Mouse (Mus musculus) liver, postnatal 0 days (tissue): ENCODE results near the gene Mbl1.

Experiments
- CTCF ChIP-seq: sonication (generic); IDR thresholded peaks from 2 replicates; pipeline ENCODE4 v1.5.1; 2016; ENCODE audit warnings: antibody characterized with exemption, low read depth
- EP300 ChIP-seq: IDR thresholded peaks from 2 replicates; pipeline ENCODE4 v1.6.1; 2016; ENCODE audit warnings: antibody characterized with exemption, low read depth, mild to moderate bottlenecking

DNA sequence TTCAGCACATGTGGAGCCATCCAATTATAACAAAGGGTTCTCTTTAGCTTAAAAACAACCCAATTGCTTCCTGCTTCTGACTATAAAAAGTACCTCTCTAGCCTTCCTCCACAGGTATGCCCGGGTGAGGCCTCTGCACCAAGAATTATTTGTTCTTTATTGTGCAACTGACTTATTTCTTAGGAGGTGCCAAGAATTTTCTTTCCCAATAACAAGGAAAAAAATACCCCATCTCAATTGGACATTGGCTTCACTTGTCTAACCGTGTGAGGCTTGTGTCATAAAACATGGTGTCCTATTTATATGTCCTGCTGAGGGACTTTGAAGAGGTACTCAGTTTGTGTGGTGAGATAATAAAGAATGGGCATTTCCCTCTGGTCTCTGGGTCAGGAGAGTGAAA lies 19.3 kb downstream of the Mbl1 start:
- TF ChIP-seq EP300 (peak; percentile 30; the same call in 1 of the 2 replicates), CTCF (no peak)
